Mouse (Mus musculus) skeletal muscle tissue, adult 2 months (tissue): ENCODE data around the gene Nell2.

Source experiments
- DNase-seq: peaks from one replicate; pipeline ENCODE4 v3.0.0-alpha.2; 2012; ENCODE audit warnings: low read depth, low spot score

Gene Nell2

DNA sequence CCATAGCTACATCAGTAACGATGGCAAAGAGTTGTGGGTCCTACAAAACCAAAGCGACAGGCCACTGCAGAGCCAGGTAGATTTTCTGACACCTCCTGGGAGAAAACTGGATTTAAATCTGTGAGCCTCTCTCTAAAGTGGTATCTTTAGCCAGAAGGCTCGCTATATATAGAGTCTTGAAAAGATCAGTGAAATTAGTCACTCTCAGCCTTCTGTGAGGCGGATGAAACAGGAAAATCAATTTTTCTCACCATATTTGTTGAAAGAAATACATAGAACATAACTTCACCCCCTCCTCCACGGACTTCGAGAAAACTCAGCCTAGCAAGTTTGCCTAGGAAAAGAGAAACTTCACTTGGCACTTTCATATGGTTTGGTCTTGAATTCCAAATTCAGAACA is 54.4 kb downstream of the Nell2 start:
- DNase-seq: no peak

DNA sequence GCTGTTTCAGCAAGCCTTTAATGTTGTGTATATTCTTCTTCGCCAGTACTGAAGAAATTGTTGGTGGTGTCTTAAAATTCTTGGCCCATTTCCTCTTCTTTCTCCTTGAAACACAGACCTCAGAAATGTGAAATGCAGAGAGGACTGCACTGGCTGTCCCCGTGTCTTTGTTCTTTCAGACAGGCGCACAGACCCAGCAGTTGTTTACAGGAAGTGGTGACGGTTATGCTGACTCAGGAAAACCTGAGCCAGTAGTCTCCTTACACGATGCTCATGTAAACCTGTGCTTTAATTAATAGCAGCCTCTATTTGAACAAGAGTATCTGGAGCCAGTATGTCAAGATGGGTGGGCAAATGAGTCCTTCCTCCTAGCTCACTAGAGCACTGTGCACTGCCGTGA is 61.2 kb downstream of the Nell2 start:
- DNase-seq: no peak

DNA sequence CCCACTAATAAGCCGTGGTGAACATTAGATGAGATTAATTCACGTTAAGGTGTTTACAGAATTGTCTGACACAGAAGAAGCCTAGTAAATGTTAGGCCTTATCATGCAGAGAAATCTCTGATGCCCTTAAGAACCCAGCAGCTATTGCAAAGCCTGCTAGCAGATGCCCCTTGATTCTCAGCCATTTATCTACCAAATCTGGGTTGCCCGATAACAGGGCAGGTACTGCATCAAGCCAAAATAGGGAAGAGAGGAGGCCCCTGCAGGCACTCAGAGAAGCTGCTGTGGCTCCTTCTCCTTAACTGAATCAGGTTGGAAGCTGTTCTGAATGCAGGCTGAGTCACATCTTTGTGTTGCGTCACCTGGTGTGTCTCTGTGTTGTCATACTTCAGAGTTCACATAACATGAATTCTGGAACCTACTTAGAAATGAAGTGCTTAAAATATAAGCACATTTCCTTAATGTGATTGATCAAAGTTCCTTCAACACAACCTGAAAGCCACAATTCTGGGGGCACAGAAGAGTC is 68.3 kb downstream of the Nell2 start:
- no peak for DNase-seq

DNA sequence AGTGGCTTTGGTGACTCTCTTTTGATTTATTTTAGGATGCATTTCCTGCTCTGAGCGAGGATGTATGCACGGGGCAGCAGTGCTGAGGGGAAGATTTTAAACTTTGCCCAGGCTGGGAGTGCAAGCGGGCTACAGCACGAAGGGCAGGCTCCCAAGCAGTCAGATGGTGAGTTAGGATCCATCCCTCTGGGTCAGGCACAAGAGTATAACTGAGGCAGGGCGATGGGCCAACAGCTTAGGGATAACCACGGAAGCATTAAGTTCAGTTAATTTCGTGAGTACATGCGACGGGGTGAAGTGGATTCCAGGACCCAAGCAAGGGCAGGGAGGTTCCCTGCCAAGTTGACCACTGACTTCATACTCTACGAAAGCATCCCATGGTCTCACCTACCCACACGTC is 83.8 kb downstream of the Nell2 start:
- DNase-seq: no peak

GRCm38 (mm10) chr15:95437740-95438139 is 90.6 kb downstream of the Nell2 start:
- no peak for DNase-seq

DNA sequence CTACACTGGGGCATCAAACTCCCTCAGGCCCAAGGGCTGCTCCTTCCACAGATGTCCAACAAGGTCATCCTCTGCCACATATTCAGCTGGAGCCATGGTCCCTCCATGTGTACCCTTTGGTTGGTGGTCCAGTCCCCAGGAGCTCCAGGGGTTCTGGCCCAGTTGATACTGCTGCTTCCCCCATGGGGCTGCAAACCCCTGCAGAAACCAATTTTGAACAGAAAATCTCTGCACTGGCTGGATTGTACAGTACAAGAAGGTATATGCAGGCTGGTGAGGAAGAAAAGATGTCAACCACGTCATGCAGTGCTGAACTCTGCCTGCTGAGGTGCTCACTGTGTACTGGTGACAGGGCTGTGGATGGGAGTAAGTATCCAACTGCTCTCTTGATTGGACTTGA is 92.1 kb downstream of the Nell2 start:
- no peak for DNase-seq

GRCm38 (mm10) chr15:95431156-95431799 is 97.1 kb downstream of the Nell2 start:
- no peak for DNase-seq

DNA sequence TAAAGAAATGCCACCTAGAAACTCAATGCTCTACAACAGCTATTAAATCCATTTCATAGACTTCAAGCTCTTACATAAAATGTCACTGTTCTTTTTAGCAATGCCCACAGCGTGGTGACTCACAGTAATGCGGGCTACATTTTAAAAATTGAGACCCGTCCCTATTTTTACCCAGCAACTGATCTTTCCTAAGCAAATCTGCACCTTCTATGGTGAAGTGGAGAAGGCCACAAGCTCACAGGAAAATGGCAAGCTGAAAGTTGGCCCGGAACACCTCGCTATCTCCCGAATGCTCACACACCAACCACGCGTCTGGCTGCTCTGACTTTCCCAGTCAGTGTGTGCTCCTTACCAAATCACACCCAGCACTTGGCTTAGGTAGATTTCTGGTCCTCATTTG is 98.4 kb downstream of the Nell2 start:
- no peak for DNase-seq

DNA sequence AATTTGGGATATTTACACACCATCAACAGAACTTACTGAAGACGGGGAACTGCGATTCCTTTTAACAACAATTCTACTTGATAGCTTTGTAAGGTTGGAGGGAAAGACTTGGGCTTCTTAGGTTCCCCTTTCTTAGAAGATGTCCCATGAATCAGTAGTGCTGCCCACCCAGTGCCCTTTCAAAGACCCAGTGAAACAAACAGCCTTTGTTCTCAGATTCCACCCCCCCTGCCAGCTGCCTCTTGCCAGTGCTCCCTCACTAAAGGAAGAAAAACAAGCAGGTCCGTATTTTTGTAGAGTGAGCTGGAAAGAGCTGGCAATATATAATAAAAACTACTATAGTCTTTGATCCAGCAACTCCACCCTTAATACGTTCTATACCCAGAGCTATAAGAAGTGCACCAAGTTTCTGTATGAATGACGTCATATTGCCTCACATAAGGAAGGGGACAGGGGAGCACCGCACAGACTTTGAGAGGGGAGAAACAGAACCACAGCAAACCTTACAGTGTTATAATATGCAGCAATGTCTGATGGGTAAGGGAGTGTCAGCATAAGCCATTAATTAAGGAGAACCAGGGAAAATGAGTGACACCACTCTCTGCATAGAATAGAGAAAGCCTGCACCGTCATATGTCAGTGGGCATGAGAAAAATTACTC is 100.2 kb downstream of the Nell2 start:
- DNase-seq: no peak

- DNase-seq: no peak
Observed at GRCm38 (mm10) chr15:95425085-95425484, 103.3 kb downstream of the Nell2 start.

GRCm38 (mm10) chr15:95422226-95422950 is 106.0 kb downstream of the Nell2 start:
- no peak for DNase-seq

GRCm38 (mm10) chr15:95418641-95419040 is 109.7 kb downstream of the Nell2 start:
- no peak for DNase-seq

GRCm38 (mm10) chr15:95411949-95412741 is 116.2 kb downstream of the Nell2 start:
- DNase-seq: no peak

DNA sequence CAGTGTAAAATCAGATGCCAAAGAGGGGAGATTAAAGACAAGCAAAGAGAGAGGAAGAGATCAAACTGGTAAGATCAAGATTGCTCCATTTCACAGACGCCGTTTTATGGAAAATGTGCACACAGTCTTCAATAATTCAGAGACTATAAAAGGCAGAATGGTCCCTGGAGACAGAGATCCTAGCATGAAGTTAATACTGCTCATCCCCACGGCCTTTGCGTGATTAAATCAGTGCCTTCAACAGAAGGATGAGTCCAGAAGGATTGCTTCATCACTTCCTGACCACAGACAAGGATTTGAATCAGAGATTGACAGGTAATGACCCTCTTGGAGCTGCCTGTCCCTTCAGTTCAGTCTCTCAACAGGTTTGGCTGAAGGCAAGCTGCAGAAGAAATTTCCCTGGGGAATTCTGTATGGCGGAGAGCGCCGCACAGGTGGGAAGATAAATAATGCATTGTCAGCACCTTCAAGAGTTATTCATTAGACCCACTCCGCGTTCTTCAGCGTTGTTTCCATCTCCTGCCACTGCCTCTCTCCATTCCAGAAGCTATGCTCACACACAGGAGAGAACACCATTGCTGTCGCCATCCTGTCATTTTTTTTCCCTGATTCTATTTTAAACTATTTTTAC is 118.0 kb downstream of the Nell2 start:
- DNase-seq: no peak

GRCm38 (mm10) chr15:95390347-95390746 is 138.0 kb downstream of the Nell2 start:
- DNase-seq: no peak

- no peak for DNase-seq
Observed at GRCm38 (mm10) chr15:95388950-95389349, 139.4 kb downstream of the Nell2 start.

DNA sequence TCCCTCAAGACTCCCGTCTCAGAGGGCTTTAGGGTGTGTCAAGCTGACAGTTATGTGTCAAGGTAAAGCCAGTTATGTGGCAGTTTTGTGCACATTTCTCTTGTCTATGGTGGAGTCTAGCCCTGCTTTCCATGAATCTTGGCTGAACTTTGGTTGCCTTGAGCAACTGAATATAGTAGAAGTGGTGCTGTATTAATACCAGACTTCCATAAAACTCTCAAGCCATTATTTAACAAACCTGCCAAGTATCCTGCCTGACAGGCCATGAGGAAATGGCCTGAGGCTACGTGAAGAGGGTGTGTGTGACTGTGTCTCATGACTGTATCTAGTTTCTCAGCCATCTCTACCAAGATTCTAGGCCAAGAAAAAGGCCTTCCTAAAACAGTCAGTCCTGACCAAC is 147.5 kb downstream of the Nell2 start:
- DNase-seq: no peak

- DNase-seq: no peak
Observed at GRCm38 (mm10) chr15:95370720-95371395, 157.5 kb downstream of the Nell2 start.

DNA sequence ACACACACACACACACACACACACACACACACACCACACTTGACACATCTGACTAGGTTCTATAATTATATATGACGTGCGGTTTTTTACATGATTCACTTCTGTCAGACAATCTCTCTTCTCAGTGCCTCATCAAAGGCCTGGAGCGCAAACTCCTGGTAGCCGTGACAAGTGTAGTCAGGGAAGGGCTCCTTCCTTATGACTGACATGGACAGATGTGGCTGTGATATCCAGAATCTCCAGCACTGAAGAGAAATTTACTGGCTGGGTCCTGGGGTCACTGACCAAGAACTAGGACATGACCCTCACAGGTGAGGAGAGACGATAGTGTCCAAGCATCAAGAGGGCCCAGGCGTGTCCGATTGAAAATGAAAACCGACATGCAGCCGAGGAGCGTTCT is 160.2 kb downstream of the Nell2 start:
- DNase-seq: no peak

GRCm38 (mm10) chr15:95366506-95366905 is 161.9 kb downstream of the Nell2 start:
- no peak for DNase-seq

DNA sequence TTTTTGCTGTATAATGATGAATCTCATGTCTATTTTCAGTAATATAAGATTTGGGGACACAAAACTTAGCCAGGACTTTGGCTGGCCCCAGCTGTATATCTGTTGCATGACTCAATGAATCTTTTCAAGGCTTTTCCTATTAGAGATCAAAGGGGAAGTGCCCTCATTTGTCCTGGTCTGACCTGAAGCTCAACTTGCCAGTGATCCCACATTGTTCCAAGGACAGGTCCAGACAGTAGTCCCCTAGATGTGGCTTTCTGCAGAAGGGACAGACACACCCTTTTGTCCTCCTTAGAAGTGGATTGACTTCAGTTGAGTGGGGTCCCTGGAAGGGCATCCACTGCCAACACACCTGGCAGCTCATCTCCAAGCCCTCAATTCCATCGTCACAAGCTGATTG is 173.6 kb downstream of the Nell2 start:
- no peak for DNase-seq
